Mouse (Mus musculus): ENCODE results near the gene Prkcg.

The Prkcg gene

DNA sequence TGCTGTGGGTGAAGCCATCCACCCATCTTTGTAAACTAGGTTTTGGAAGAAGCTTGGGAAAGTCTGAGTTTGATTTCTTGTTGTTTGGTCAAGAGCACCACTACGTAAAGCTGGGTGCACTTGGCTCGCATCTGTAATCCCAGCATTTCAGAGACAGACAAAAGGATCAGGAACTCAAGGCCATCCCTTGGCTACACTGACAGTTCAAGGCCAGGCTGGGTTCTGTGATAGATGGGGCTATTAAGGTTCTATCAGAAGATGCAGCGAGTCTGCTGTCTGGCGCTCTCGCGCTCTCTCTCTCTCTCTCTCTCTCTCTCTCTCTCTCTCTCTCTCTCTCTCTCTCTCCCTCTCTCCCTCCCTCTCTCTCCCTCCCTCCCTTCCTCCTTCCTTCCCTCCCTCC is 65.9 kb downstream of the Prkcg start:
- DNase-seq (ENCODE audit: extremely low read depth, low read depth, low spot score) = no peak

DNA sequence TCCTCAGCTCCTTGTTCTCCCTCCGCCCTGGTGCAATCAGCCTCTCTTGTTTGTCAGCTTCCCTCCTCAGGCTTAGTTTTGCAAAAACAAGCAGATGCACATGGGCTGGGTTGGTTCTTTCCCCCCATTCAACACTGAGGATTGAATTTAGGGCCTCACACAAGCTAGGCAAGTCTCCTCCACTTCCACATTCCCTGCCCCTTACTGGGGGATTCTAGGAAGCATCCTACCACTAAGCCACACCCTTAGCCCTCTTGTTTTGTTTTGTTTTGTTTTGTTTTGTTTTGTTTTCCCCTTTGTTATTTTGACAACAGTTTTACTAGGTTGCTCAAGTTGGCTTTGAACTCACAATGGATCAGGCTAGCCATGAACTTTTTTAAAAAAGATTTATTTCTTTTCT is 71.7 kb downstream of the Prkcg start:
- no peak for DNase-seq (ENCODE audit: extremely low read depth, low read depth, low spot score)

DNA sequence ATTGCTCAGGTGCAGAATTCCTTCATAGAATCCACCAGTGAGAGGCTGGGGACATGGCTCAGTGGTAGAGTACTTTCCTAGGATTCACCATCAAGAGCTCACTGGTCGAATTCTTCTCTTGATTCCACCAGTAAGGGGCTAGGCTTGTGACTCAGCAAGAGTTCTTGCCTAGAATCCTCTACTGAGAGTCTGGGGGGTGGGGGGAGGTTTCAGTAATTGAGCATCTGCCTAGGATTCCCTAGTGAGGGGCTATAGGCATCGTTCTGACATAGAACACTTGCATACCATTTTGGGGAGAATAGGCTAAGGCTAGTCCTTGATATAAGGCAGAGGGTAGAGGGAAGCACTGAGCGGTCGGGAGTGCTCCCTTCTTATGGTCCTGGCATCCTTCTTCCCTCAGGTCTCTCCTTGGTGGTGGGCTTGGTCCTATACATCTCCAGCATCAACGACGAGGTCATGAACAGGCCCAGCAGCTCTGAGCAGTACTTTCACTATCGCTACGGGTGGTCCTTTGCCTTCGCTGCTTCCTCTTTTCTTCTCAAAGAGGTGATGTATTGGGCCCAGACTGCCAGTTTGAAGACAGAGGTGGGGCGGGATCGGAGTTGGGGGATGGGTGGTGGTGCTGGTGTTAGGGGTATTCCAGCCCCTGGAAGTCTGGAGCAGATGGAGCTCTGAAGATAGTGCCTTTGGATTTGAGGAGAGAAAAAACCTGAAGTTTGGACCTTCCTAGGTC is 76.7 kb downstream of the Prkcg start:
- no peak for DNase-seq (ENCODE audit: extremely low read depth, low read depth, low spot score)

DNA sequence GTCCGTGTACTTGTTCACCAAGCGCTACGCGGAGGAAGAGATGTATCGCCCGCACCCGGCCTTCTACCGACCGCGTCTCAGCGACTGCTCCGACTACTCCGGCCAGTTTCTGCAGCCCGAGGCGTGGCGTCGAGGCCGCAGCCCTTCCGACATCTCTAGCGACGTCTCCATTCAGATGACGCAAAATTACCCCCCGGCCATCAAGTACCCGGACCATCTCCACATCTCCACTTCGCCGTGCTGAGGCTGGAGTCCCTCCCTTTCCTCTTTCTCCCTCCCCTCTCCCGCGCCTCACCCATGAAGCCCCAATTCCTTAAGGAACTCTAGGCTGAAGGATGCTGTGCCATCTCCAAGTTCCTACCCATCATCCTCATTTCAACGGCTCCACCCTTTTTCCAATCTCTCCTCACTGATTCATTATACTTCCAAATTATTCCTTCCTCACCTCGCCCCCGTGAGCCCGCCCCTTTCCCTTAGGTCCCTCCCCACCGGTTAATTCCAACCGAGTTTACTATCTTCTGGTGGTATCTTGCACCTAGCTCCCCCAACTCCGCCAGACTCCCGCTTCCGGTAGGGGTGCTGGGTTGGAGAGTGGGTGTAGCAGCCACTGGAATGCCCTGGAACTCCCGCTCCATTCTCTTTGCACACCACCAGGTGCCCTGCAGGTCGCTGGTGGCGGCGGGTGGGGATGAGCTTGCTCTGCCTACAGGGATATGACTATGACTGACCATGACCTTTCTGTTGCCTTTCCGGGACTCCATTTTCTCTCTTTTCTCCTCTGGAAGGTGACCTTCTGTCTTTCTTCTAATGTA is 77.9 kb downstream of the Prkcg start:
- DNase-seq (ENCODE audit: extremely low read depth, low read depth, low spot score) = no peak

- DNase-seq (ENCODE audit: extremely low read depth, low read depth, low spot score) = no peak
Observed at GRCm38 (mm10) chr7:3367569-3367968, 78.6 kb downstream of the Prkcg start.

- DNase-seq (ENCODE audit: extremely low read depth, low read depth, low spot score) = no peak
Observed at GRCm38 (mm10) chr7:3368311-3368710, 79.3 kb downstream of the Prkcg start.

GRCm38 (mm10) chr7:3369189-3369588 is 80.2 kb downstream of the Prkcg start:
- no peak for DNase-seq (ENCODE audit: extremely low read depth, low read depth, low spot score)

DNA sequence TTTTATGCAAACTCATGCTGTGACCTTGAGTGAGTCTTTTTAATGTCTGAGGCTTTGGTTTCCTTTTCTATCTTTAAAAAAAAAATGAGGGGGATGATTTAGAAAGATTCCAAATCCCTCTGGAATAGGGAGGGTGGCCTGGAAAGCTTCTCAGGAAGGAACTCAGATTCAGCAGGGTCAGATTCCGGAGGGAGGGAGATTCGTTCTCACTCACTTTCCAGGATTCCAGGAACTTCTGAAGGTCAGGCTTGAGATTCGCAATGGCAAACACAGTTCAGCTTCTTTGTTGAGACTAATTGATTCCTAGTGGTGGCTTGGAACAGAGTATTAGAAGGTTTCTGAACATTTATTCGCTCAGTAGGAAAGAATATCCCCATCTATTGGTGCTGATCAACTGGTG is 81.4 kb downstream of the Prkcg start:
- DNase-seq (ENCODE audit: extremely low read depth, low read depth, low spot score) = no peak

DNA sequence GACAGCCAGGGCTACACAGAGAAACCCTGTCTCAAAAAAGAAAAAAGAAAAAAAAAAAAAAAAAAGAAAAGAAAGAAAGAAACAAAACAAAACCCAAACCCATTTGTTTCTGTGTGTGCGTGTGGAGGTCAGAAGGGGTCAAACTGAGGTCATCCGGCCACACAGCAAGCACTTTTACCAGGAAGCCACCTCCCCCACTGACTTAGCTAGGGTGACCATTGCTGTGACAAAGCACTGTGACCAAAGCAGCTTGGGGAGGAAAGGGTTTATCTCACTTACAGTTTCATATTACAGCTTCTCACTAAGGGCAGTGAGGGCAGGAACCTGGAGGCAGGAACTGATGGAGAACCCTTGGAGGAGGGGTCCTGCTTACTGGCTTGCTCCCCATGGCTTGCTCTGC is 83.4 kb downstream of the Prkcg start:
- DNase-seq (ENCODE audit: extremely low read depth, low read depth, low spot score) = no peak

DNA sequence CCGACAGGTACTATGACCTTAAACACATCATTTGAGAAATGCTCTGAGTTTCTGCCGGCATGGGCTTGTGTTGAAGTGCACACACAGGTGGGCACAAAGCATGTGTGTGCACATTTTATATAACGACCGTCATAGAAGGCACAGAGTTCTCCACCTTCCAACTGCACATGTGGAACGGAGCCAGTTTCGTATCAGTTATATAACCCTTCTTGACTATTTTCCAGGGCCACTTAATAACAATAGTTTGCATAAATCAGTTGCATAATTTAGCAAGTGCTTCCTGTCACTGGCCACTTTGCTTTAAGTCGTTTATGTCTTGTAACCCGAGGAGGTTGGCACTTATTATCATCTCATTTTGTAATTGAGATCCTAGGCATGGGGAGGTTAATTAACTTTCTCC is 84.8 kb downstream of the Prkcg start:
- peak; percentile 4 for DNase-seq (ENCODE audit: extremely low read depth, low read depth, low spot score)

GRCm38 (mm10) chr7:3376831-3377230 is 87.9 kb downstream of the Prkcg start:
- no peak for DNase-seq (ENCODE audit: extremely low read depth, low read depth, low spot score)
